Mouse (Mus musculus) spleen, adult 18-20 months (tissue): ENCODE results near the gene Gm21497.
"Not testable (repeated sequence)": the region's sequence is repeated elsewhere in the genome, so short reads cannot be mapped to it uniquely, and the experiment has no call there.

ENCODE experiments used
- DNase-seq, 2 experiments: peaks; one replicate each; pipeline ENCODE4 v3.0.0; 2022; ENCODE audit warnings: mixed read lengths in 2 of 2

Gene Gm21497

GRCm38 (mm10) chrY:61646446-61646845, at the start of gene Gm21497:
TSS of gene Gm21497 (plus strand) at chrY:61646746.
- not testable (repeated sequence) for DNase-seq
